Mouse (Mus musculus): Measurements from ENCODE around the gene Cyp2c55.

Cyp2c55 gene

DNA sequence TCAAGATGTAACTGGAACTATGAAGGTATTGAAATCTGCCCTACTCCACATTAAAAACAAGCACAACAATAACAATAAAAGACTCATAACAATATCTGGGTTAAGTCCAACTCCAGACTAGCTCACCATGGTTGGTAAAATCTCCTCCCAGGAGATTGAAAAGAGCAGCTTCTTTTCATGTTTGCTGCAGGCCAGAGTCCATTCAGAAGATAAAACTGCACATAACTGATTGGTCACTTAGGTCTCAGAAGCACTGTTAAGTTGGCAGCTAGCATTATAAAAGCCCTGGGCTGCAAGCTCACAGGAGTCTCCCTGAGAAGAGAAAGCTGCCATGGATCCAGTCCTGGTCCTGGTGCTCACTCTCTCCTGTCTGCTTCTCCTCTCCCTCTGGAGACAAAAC lies at the start of gene Cyp2c55:
Cyp2c55 (plus strand) TSS at position 305 of the 400 bp plus-strand sequence.
- DNase-seq (ENCODE audit: low spot score) = no peak

DNA sequence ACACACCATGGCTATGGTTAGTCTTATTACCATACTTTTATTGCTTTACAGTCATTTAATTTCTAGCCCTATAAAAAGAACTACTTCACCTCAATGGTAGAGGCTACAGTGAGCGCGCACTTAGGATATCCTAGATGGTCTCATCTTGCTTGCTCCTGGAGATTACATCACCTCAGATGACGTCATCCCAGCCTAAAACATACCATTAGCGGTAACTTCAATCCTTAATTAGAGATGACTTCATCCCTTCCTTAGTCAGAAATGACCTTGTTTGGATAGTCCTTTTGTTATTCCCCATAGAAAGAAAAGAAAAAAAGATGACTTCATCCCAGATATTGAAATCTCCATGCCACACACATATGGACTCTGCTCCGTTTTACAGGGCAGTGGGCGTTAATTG lies 36.1 kb upstream of the Cyp2c55 start:
- DNase-seq (ENCODE audit: low spot score) = no peak

DNA sequence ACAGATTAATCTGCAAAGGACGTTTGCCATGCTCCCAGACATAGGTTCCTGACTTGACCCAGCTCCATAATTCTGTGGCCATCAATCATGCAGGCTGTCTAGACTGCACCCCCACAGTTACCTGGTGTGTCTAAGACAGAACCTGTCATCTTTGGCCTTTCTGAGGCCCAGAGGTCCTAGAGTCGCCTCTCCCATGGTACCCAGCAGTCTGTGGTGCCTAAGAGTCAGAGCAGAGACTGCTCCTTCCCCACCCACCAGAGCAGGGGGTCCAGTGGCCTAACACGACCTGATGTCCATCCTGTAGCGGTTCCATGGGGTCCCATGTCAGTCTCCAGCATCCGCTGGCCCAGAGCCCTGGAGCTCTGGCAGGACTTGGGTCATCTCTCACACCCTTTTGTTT lies 34.2 kb upstream of the Cyp2c55 start:
- no peak for DNase-seq (ENCODE audit: low spot score)

DNA sequence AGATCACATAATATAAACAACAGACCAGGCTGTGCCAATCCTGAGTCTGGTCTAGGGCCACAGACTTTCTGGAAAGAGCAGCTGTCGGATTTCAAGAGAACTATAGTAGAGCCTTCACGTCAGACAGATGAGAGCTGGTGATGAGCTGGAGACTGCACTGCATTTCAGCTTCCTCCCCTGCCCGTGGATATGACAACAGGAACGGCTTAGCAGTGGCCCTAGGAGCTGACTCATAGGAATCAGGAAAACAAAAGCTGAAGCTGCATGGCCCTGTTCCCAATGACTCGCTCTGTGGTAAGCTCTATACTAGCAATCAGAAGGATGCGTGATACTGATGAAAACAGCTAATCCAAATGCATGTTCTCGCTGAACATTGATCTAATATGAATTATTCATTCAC lies 33.2 kb upstream of the Cyp2c55 start:
- DNase-seq (ENCODE audit: low spot score) = no peak

DNA sequence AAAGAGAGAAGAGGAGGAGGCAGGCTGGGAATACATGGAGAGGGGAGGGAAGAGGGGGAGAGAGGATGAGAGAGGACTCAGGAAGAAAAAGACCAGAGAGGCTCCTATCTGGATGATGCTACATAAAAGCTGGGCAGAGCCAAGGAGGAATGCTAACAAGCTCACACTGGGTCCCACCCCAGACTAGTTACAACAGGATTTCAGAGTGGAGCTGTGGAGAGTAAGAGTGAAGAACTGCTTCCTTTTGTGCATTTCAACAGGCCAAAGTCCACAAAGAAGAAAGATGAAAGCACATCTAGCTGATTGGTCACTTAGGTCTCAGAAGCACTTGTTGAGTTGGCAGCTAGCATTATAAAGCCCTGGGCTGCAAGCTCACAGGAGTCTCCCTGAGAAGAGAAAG lies 30.6 kb upstream of the Cyp2c55 start:
- DNase-seq (ENCODE audit: low spot score) = no peak

DNA sequence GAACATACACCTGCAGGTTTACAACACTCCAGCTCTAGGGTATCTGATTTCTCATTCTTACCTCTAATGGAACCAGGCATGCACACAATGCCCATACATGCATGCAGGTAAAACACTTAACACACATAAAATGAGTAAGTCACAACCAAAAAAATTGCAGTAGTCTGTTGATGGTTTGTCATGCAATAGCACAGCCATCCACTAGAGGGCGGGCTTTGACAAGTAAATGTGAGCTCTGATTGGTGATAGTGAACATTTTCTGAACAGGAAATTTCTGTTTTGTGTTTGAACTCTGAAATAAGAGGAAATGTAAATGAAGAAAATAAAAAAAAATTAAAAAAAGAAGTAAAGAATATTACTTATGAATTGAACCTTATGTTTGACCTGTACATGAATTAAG lies 24.9 kb upstream of the Cyp2c55 start:
- DNase-seq (ENCODE audit: low spot score) = peak; percentile 35

DNA sequence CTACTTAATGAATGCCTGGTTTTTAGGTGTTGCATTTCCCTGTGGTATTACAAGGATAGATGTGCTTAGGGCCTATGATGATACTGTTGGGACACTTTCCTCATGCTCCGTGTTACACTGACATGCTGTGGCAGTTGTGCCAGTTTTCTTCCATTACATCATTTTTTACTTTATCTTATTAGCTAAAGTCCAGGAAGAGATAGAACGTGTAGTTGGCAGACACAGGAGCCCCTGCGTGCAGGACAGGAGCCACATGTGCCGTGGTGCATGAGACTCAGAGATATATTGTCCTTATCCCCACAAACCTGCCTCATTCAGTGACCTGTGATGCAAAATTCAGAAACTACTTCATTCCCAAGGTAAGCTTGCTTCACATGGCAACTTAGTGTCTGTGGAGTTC lies 8.6 kb upstream of the Cyp2c55 start:
- DNase-seq (ENCODE audit: low spot score) = no peak

DNA sequence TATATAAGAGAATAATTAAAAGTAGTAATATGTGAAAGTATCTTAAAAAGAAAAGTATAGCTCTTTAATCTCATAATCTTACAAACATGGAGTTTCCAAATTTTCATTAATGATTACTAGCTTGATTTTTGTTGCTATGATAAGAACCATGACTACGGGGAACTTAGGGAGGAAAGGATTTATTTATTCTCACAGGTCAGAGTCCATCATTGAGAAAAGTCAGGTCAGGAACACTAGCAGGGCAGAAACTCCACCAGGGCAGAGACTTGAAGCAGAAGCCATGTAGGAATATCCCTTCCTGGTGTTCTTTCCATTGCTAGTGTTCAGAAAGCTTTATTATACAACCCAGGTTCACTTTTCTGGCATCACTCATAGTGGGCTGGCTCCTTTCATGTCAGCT lies 8.1 kb upstream of the Cyp2c55 start:
- no peak for DNase-seq (ENCODE audit: low spot score)

DNA sequence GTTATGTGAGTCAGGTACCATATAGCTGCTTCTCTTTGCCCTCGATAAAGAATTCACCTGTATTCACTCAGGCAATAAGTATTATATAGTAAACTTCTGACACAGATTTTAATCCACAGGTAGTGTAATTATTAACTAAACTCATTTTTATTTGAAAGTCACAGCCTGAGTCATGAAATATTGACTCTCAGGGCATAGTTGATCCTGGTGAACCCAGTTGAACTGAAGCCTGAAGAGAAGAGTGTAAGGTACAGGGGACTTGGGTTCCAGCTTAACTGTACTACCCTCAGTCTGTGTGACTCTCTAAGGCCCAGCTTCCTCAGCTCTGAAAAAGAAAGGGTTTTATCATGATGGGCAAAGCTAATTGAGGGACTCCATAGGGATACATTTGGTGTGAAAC lies 1.7 kb upstream of the Cyp2c55 start:
- DNase-seq (ENCODE audit: low spot score) = no peak

DNA sequence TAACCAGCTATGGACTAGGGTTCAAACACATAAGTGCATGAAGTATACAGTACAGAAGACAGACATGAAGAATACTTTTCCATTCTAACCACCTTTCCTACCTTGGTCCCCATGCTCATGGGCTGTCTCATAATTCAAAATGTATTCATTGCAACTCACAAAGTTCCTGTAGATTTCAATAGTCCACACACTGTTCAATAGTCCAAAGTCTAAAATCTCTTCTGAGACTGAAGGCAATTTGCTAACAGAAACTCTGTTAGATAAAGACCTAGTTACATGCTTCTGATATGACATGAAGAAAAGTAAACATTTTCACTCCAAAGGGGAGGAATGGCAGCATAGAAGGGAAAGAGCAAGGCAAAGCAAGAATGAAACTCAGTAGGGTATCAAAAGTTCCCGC lies 51.1 kb downstream of the Cyp2c55 start:
- no peak for DNase-seq (ENCODE audit: low spot score)

DNA sequence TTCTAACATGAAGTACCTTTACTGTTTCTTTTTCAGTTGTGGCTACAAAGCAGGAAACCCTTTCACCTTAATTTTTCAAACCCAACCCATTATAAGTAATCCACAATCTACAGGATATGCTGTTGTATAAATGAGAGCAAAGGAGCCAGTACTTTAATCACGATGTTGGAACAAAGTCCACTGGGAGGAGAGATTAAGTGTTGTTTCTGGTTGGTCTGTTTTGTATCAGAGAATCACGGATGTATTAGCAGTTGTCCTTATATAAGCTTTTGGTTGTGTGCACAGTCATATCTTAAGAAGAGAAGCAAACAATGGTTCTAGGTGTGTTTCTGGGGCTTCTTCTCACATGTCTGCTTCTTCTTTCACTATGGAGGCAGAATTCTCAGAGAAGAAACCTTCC lies 53.9 kb downstream of the Cyp2c55 start, which contains the start of gene Cyp2c65:
Cyp2c65 (plus strand) TSS at position 297 of the 400 bp plus-strand sequence.
- no peak for DNase-seq (ENCODE audit: low spot score)
